Mouse (Mus musculus) kidney, adult 9 months (tissue): ENCODE results near the gene Hist1h2an.
"Not testable (repeated sequence)": the region's sequence is repeated elsewhere in the genome, so short reads cannot be mapped to it uniquely, and the experiment has no call there.

Experiments
- DNase-seq: peaks from one replicate; pipeline ENCODE4 v3.0.0; 2022

The Hist1h2an gene

GRCm38 (mm10) chr13:21786899-21787629 lies at the start of gene Hist1h2an, which contains the start of gene Hist1h2bp:
TSS of gene Hist1h2an (minus strand) at chr13:21787218.
TSS of gene Hist1h2bp (plus strand) at chr13:21787461.
- DNase-seq: peak; percentile 88

DNA sequence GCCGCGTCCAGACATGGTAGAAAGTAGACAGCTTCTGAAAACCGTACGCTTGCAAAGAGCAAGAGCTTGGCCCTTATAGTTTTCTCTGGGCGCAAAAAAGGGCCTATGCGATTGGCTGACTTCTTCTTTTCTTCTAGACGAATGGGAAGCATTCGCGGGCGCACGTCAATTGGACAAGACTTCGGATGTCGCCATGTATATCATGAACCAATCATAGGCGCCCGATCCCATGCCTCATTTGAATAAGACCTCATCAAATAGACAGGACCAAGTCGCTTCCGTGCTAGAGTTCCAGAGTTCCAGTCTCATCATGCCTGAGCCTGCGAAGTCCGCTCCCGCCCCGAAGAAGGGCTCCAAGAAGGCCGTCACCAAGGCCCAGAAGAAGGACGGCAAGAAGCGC lies 46.4 kb upstream of the Hist1h2an start, which contains the start of the genes Hist1h2ap and Hist1h2br:
Gene Hist1h2ap, minus strand, starts transcription at position 47 of the 400 bp plus-strand sequence.
Gene Hist1h2br, plus strand, starts transcription at position 283 of the 400 bp plus-strand sequence.
- DNase-seq: not testable (repeated sequence)

GRCm38 (mm10) chr13:21831418-21832394 lies 44.7 kb upstream of the Hist1h2an start, which contains the start of gene Hist1h4n:
TSS of gene Hist1h4n (minus strand) at chr13:21832196.
- DNase-seq: not testable (repeated sequence)

- no peak for DNase-seq
Observed at GRCm38 (mm10) chr13:21830344-21830743, 43.3 kb upstream of the Hist1h2an start.

GRCm38 (mm10) chr13:21828511-21828910 lies 41.5 kb upstream of the Hist1h2an start:
- DNase-seq: no peak

DNA sequence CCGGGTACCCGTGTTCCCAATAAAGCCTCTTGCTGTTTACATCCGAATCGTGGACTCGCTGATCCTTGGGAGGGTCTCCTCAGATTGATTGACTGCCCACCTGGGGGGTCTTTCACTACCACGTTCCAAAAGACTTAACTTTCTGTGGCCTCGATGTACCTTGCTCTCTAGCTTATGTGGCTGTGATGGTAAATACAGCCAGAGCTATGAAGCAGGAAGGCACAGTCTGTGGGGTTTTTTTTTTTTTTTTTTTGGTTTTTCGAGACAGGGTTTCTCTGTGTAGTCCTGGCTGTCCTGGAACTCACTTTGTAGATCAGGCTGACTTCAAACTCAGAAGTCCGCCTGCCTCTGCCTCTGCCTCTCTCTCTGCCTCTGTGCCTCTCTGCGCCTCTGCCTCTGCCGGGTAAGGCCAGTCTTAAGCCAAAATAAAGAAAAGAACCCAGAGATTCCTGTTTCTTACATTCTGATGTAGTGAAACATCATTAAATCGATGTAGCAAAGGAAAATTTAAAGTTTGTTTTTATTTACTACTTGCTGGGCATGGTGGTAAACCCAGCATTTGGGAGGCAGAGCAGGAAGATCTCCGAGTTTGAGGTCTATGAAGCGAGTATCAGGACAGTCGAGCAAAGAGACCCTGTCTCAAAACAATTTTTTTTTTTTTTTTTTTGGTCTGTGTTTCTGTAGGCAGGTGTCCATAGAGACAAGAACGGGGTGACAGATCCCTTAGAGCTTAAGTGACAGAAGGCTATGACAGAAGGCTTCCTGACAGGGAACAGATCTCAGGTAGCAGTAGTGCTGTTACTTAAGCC lies 33.3 kb upstream of the Hist1h2an start:
- DNase-seq: not testable (repeated sequence)

GRCm38 (mm10) chr13:21812092-21812491 lies 25.1 kb upstream of the Hist1h2an start:
- DNase-seq: not testable (repeated sequence)

- peak; percentile 26 for DNase-seq
Observed at GRCm38 (mm10) chr13:21811539-21811938, 24.5 kb upstream of the Hist1h2an start, which contains the start of gene Hist1h4m. TSS of gene Hist1h4m (plus strand) at chr13:21811746.

DNA sequence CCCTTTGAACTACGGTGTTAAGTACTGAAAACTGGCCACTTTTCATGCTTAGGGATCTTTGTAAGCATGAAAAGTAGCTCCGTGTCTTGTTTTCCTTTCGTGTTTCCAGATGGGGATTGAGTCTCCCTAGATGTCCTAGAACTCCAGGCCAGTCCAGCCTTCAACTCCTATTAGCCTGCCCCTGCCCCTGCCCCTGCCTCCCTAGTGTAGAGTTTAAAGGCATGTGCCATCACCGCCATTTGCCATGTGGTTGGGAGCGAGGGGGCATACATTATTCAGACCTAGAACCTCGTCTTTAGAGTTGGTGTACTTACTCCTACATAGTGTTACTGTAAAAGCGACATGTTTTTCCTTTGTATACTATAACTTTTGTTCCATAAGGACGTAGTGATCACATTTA lies 24.1 kb upstream of the Hist1h2an start:
- DNase-seq: not testable (repeated sequence)

- DNase-seq: not testable (repeated sequence)
Observed at GRCm38 (mm10) chr13:21810073-21810472, 23.1 kb upstream of the Hist1h2an start, which contains the start of the genes Hist1h2bq and Hist1h2ao. TSS of gene Hist1h2bq (minus strand) at chr13:21810197. TSS of gene Hist1h2ao (plus strand) at chr13:21810465.

DNA sequence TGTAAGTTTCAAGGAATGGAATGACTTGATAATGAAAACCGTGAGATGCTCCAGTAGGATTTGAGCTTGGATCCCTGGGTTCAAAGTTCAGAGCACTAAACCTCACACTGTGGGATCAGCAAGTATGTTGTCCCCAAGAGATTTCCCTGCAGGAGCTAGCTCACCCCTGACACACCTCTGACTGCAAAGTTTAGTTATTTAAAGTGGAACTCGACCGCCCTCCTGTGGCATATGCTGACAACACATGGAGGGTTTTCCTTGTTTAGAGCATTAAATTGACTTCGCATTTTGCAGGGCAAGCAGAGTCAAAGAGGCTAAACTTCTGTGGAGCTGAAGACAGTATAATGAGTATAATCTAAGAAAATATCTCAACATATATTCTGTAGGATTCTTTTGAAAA lies 16.0 kb upstream of the Hist1h2an start:
- not testable (repeated sequence) for DNase-seq

DNA sequence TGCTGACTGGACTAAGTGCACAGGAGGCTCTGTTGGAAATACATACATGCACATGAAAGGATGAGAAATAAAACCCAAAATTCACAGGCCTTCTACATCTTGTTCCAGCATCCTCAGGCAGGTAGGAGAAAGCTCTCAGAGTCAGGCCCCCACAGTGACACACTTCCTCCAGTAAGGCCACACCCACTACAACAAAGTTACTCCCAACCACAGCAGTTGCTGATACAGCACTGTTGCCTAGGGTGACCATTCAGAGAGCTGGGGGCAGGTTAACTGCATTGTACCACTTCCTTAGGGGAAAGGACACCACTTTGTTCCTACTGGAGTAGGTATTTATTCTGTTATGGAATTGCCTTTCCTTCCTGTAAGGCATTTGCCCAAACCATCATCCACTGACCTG lies 10.1 kb upstream of the Hist1h2an start:
- DNase-seq: not testable (repeated sequence)

DNA sequence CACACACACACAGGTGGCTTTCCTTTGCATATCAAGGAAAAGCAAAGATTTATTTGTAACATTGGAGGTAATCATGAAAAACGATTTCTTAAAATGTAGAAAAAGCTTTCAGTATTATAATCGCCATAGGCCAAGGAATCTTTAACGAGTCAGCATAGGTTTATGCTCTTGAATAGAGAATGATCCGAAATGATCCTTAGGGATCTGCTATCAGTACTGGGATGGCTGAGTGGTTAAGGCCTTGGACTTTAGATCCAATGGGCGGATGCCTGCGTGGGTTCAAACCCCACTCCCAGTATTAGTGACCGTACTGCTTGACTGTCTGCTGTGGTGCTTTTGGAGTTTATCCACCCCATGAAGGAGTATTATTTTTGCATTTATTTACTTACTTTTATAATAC lies 8.6 kb upstream of the Hist1h2an start:
- DNase-seq: no peak

GRCm38 (mm10) chr13:21790601-21791283 lies 3.7 kb upstream of the Hist1h2an start:
- DNase-seq: no peak

- DNase-seq: no peak
Observed at GRCm38 (mm10) chr13:21789925-21790324, 2.9 kb upstream of the Hist1h2an start.

DNA sequence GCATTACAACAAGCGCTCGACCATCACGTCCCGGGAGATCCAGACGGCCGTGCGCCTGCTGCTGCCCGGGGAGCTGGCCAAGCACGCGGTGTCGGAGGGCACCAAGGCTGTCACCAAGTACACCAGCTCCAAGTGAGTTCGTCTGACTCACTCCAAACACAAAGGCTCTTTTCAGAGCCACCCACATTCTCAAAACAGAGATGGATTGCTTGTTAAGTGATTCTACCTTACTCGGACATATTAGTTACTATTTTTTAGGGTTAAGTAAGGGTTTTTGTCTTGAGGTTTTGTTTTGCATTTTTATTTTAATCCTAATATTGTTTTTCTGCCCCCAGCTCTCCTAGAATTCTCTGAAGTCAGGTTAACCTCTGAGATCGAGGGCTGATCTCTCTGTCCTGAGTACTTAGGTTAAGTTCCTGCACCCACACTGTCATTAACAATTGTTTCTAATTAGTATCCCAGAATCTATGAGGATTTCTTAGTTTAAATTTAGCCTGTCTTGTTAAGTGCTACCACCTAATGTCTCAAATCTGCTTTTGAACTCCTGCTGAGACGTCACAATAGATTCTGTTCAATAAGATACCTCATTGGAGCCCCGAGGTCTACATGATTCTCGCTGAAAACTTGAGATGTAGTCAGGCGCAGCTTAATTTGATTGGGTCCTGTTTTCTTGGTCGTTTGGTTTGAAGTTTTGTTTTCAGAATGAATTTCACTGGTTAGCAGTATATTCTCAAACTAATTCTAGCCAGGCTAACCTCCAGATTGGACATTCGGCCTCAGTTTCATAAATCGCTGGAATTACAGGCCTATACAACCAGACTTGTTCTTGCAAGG lies 959 bp upstream of the Hist1h2an start:
- no peak for DNase-seq

DNA sequence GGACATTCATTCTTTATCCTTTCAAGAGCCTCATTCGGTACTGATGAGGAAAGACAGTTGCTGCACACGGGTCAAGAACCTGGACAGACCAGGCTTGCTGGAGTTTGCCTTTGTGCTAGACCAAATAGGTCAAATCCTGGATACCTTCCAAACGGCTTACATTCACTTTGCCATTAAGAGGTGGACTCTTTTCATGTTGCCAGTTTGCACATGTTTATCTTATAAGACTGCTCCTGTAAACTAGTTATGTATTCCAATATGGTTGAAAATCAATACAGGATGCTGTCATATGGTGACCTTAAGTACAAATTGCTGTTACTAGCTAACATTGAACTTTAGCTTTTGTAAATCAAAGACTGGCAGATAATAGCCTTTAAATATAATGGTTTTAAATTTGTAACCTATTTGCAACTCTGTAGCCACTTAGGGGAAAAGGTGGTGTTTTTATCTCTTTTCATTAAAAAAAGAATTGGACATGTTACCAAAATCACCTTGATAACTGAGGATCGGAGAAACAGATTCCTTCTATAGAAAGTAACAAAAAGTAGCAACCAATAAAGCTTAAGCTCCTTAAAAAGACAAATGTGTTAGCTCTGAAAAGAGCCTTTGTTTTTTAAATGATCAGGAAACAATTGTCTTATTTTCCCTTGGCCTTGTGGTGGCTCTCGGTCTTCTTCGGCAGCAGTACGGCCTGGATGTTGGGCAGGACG lies 674 bp downstream of the Hist1h2an start:
- DNase-seq: no peak

- DNase-seq: no peak
Observed at GRCm38 (mm10) chr13:21784311-21784710, 2.7 kb downstream of the Hist1h2an start.

DNA sequence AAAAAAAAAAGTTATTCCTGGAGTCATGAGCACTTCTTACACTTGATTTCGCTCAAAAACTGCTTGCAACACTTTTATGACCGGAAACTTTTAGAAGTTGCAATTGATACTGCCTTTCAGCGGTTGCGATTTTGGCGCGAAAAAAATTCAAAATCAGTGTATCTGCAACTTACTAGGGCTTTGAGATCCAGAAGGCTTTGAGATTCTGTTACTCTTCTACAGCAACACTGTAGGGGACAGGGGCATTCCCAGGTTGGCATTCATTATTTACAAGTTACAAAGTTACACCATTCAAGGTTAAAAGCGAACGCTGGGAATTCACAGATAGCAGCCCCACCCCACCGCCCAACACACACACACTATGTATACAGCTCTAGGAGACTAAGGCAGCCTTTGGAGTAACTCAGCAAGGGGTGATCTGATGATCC lies 3.3 kb downstream of the Hist1h2an start:
- DNase-seq: no peak

- peak; percentile 52 for DNase-seq
Observed at GRCm38 (mm10) chr13:21783255-21783617, 3.8 kb downstream of the Hist1h2an start, which contains the start of gene Hist1h3i. TSS of gene Hist1h3i (minus strand) at chr13:21783370.
